Mouse (Mus musculus): ENCODE data around the gene Fga.

- TF ChIP-seq CTCF (IDR thresholded peaks at IDR 0.05; ENCODE audit: low read depth) (no peak), EP300 (IDR thresholded peaks at IDR 0.05; ENCODE audit: low read depth) (no peak)
Measured at GRCm38 (mm10) chr3:83010291-83010690, 15.6 kb upstream of the Fga start.

Measured in heart, postnatal 0 days (tissue).